Mouse (Mus musculus): Measurements from ENCODE around the gene Rgs3.

DNA sequence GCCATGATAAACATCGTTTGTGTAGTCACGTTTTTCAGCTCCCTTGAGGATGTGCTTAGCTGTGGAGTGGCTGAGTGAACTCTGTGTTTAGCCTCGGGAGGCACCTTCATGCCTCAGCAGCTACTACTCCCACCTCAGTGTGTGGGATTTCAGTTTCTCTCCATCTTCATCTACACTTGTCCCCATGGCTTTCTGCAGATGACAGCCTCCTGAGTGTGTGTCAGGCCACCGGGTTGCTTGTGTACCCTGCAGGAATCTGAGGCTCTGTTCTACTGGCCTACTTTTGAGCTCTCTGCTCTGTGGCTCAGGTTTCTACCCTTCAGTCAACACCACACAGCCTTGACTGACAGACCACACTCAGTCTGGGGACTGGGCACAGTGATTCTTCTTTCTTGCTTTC, 151.9 kb downstream of the Rgs3 start:
- TF ChIP-seq POLR2A (IDR thresholded peaks at IDR 0.05; ENCODE audit: borderline replicate concordance, low read depth, low read length) = no peak
- no peak for TF ChIP-seq CTCF (IDR thresholded peaks at IDR 0.05; ENCODE audit: low read depth, low read length)
